In the genomic region with DNA sequence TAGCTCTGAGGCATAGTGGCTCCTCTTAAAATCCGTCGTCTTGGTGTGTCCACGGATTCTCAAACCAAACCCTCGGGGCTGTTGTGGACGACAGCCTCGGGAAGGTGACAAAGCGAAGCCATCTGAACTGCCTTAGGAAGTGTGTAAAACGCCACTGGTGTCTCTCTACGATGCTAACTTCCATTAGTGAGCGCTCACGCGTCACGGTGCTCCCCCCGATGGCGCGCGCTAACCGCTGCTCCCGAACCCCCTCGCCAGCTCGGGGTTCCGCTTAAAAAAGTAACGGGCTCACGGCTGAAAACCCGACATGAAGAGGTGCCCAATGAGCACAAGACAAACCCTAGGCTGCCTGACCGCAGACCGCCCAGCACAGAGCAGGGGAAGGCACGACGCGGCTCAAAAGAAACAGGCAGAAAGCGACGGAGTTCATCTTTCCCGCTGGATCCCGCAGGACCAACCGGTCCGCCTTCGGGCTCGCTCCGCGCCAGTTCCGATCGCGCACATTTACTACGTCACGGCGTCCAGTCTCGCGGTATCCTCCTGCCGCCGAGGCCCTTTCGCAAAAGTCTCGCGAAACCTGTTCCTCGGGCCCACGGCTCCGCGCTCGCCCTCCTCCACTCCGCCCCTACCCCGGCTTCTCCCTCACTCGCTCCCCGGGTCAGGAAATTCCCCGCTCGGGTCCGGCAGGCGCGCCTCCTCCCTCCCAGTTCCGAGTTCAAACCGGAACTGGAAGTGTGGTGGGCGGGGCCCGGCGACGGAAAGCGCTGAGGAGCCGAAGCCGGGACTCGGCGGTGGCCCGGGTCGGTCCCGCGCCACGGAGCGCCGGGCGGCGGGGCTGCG, we compare ENCODE assay signal across 8 mouse cellular contexts. TPM values are rescaled to one million over a fixed set of nuclear protein-coding genes. Genes with fewer than 3 reads are reported as not detected.
DNase-seq lines count a peak whose midpoint lies in the region; ATAC-seq lines count a peak whose summit lies in the region.

Gene Map3k7 (plus strand): TSS at position 744 of the 840 bp plus-strand sequence.

- ATAC-seq in megakaryocyte progenitor cell, adult 5-6 weeks (replicated peaks; ENCODE audit: poor library complexity): peak; percentile 93

- DNase-seq in adipocyte (ENCODE audit: low spot score): peak; percentile 92
- DNase-seq in embryo, embryonic 10 days (ENCODE audit: low spot score): peak; percentile 98
- peak; percentile 96 for DNase-seq in gastrocnemius, postnatal 10 days
- DNase-seq in induced T-regulatory cell, adult 2 months (ENCODE audit: low read depth): peak; percentile 96
- peak; percentile 75 to 91 for DNase-seq in left cerebral cortex, adult 9 months (ENCODE audit: low spot score in 2 of 2)
- DNase-seq in right cerebral cortex, postnatal 14 days: peak; percentile 96
- DNase-seq in urinary bladder, postnatal 36 days (ENCODE audit: low spot score in 2 of 2): peak; percentile 93

RNA-seq across cellular contexts. Expression of gene Map3k7, which starts in this region (rescaled TPM):
- 10 to 100 TPM; 45.5 to 48.1 TPM for total RNA-seq in gastrocnemius, postnatal 10 days (2021)
- total RNA-seq in megakaryocyte progenitor cell, adult 5-6 weeks (2015): 30.4 and 39.5 TPM in 2 replicates
- total RNA-seq in megakaryocyte progenitor cell, adult 5-6 weeks (2017): 23.3 and 24.3 TPM in 2 replicates

Comparison
In these comparisons a context has a peak if more than half of its experiments do, and no peak if none do; other contexts are left out.
1. Peak in every context shown above with its lines: DNase-seq and ATAC-seq.